Mouse (Mus musculus) cerebral cortex, adult 2 months (tissue): Measurements from ENCODE around the gene Olfr1329.

Source experiments
- WGBS: fragments of 180-500 bp; shearing (Covaris S2); methylation state at CpG from one replicate; pipeline ENCODE4 v1.1.7; 2018; 5-methylcytosine and 5-hydroxymethylcytosine counted together

The Olfr1329 gene

DNA sequence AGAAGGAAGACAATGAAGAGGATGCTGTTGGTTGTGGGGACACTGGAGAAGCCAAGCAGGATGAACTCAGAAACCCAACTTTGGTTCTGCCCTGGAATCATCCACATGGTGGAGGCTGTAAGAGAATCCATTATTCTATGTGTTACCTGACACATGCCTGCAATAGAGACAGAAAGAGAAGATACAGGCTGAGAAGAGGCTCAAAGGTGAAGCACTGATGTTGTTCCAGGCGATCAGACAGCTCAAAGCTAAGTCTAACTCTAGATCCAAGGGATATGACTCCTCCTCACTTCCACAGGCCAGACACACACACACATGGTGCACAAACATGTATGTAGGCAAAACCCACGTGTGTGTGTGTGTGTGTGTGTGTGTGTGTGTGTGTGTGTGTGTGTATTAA, at the start of gene Olfr1329:
TSS of gene Olfr1329 (minus strand) at position 101 of the 400 bp plus-strand sequence.
- 71% methylated on average over 2 of the region's 2 CpGs for WGBS

DNA sequence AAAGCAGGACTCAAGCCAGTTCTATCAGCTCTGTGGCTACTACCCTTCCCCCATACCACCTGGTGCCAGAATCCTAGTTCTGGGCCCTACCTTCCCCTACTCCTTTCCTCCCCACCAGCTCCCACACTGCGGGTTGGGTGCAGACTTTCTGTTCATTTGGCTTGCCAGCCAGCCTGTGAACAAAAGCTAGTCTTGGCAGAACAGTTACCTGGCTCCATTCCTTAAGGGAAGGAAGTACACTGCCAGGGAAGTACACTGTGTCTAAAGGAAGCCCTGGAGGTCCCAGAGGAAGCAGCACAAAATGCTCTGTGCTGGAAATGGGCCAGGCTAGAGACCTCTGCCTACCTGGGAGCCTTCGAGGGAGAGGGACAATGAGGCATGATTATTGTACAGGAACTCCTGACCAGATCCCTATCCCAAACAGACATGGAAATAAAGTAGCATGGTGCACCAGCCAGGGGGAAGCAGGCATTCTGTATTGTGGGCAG, 43.9 kb upstream of the Olfr1329 start, which contains the start of gene Lao1:
TSS of gene Lao1 (plus strand) at position 438 of the 488 bp plus-strand sequence.
- 46% methylated on average over 2 of the region's 2 CpGs for WGBS

DNA sequence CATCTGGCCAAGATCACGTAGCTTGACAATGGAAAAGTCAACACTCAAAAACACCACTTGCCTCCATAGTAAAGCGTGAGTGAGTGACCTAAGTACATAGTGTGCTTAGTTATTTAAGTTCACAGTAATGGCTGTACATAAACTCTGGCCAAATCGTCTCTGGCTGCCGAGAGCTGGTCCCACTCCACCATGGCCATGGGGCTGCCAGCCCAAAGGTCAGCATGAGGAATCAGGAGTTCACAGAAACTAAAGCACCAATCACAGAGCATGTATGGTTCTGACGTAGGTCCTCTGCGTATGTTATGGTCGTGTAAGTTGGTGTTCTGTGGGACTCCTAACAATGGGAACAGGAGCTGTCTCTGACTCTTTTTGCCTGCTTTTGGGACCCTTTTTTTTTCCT, 41.5 kb upstream of the Olfr1329 start:
- WGBS = 94% methylated on average over 7 of the region's 7 CpGs

DNA sequence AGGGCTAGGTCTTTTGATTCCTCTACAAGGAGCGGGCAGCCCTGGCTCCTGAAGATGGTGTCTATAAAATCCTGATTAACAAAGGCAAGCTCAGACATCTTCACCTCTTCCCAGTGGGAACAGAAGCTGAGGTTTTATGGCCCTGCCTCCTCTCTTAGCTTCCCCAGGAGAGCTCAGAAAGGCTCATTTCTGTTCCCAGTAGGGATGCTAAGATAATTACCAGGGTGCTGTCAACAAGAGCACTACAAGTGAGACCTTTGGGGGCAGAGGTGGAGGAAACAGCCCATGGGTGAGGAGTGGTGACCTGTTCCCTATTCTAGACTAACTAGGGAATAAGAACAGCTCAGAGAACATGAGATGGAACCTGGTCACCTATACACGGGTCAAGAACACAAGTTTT, 21.2 kb upstream of the Olfr1329 start, which contains the start of gene Olfr1328:
TSS of gene Olfr1328 (minus strand) at position 101 of the 400 bp plus-strand sequence.
- 76% methylated on average over 2 of the region's 2 CpGs for WGBS

DNA sequence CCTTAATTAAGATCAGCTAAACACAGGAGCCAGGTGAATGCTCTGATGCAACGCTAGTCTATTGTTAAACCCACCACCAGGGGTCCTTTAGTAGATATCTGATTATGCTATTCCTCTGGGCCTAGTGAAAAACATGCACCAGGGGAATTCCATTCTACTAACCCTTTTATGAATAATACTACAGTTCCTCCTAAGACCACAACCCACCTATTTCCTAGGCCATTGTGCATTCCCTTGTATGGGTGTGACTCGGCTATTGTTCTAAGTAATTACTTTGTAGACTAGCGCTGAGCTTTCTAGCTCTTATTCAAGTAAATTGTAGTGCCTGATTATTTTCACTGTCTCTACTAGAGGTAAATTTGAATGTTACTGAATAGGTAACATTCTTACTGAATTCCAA, 14.1 kb upstream of the Olfr1329 start:
- WGBS = 71% methylated on average over 3 of the region's 3 CpGs

DNA sequence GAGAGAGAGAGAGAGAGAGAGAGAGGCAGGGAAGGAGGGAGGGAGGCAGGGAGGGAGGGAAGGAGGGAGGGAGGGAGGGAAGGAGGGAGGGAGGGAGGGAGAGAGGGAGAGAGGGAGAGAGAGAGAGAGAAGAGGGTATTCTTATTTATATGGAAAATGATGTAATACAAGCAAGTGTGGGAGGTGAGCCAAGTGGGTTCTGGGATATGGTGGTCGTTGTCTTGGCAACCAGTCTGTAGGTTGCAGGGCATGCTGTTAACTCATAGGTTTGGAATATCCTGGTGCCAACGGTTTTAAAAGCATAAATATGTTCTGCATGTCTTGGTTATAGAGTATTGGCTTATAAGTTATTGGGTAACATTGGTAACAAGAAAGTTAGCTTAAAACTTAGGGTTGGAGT, 15.3 kb downstream of the Olfr1329 start:
- WGBS = 29% methylated on average over 2 of the region's 2 CpGs

DNA sequence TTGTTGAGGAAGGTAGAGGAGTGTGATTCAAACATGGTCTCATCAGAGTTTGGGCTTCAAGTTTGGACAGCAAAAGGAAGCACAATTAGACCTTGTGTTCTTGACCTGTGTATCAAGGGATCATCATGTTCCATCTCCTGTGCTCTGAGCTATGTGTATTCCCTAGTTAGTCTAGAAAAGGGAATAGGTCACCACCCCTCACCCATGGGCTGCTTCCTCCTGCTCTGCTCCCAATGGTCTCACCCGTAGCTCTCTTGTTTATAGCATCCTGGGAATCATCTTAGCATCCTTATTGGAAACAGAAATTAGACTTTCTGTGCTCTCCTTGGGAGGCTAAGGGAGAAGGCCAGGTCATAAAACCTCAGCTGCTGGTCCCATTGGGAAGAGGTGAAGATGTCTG, 29.0 kb downstream of the Olfr1329 start, which contains the start of gene Olfr1330:
TSS of gene Olfr1330 (plus strand) at position 301 of the 400 bp plus-strand sequence.
- 88% methylated on average over 1 of the region's 1 CpGs for WGBS
